Mouse (Mus musculus) adipocyte (in vitro differentiated cells): ENCODE measurements at regions not wholly inside any gene's neighbourhood (a gene's known extent, or its start where the extent isn't known, plus 50 kb on each side); places are given as distances from the start of the nearest gene placed in this dataset.

Source experiments
- DNase-seq: peaks from one replicate; pipeline ENCODE4 v3.0.0-alpha.2; 2016; ENCODE audit warnings: low spot score

GRCm38 (mm10) chrX:57711914-57712313 is 208.4 kb upstream of the Gpr101 start:
- no peak for DNase-seq

- DNase-seq, result no peak
These were observed 205.7 kb upstream of the Gpr101 start for GRCm38 (mm10) chrX:57709115-57709877.

- no peak for DNase-seq
These were observed 204.9 kb upstream of the Gpr101 start for GRCm38 (mm10) chrX:57708501-57708900.

- no peak for DNase-seq
These were observed 204.4 kb upstream of the Gpr101 start for GRCm38 (mm10) chrX:57707932-57708331.

GRCm38 (mm10) chrX:57706683-57707308 is 203.2 kb upstream of the Gpr101 start:
- DNase-seq, result no peak

- DNase-seq, result no peak
These were observed 188.9 kb upstream of the Gpr101 start for GRCm38 (mm10) chrX:57692506-57692905.

GRCm38 (mm10) chrX:57676764-57677163 is 173.2 kb upstream of the Gpr101 start:
- no peak for DNase-seq

- DNase-seq, result peak; percentile 31
These were observed 171.4 kb upstream of the Gpr101 start for GRCm38 (mm10) chrX:57674955-57675354.

- DNase-seq, result no peak
These were observed 156.0 kb upstream of the Gpr101 start for GRCm38 (mm10) chrX:57659571-57659970.

GRCm38 (mm10) chrX:57656035-57656434 is 152.5 kb upstream of the Gpr101 start:
- DNase-seq, result no peak

- DNase-seq, result no peak
These were observed 151.9 kb upstream of the Gpr101 start for GRCm38 (mm10) chrX:57655483-57655882.
